Mouse (Mus musculus) retina, postnatal 1 day (tissue): ENCODE measurements around the gene Tap2.
A peak's percentile ranks its signal among the peaks of the same experiment; 100 is the strongest.

Experiments
- DNase-seq: peaks from one replicate; pipeline ENCODE4 v3.0.0-alpha.2; 2012

Gene Tap2

DNA sequence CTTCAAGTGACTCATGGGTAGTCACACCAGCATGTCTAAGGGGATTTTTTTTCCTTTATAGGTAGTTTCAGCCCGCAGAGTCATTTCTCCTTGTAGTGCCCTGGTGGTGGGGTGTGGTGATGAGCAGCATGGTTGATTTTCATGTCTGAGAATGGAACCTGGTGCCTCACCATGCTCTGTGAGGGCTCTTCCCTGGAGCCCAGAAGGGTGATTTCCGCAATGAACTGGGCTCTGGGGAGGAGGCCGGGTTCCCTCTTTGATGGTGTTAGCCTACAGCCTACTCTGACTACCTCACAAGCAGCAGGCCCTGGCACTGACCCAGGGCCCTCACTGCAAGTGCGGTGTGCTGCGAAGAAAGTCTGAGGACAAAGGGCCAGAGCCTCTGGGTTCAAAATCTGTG, at the start of gene Tap2:
TSS of gene Tap2 (plus strand) at position 84 of the 400 bp plus-strand sequence.
- DNase-seq: no peak

GRCm38 (mm10) chr17:34155534-34155933, 47.8 kb upstream of the Tap2 start:
- DNase-seq: no peak

DNA sequence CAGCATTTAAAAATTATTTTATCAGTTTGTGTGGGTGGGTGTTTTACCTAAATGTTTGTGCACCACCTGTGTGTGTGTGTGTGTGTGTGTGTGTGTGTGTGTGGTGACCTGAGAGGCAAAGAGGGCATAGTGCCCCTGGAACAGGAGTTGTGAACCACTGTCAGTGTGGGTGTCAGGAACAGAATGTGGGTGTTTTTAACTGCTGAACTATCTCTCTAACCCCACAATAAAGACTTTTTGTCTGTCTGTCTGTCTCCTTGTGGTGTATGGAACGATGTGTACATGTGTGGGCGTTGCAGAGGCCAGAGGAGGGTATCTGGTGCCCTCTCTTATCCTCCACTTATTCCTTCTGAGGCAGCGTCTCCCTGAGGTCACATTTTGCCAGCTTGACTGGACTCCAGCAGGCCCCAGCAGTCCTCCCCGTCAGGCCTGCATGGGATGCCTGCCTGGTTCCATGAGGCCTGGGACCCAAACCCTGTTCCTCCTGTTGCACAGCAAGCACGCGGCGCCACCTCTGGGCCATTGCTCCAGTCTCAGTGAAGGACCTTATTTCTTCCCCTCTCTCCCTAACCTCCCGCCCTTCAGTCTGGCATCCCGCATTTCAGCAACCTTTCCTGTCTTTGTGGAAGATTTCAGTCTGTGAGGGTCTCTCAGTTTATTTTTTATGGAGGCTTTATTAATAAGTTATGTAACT, 39.0 kb upstream of the Tap2 start:
- DNase-seq: no peak

- DNase-seq: no peak
Observed at GRCm38 (mm10) chr17:34165033-34165730, 38.1 kb upstream of the Tap2 start.

GRCm38 (mm10) chr17:34169279-34169678, 34.0 kb upstream of the Tap2 start:
- peak; percentile 65 for DNase-seq

DNA sequence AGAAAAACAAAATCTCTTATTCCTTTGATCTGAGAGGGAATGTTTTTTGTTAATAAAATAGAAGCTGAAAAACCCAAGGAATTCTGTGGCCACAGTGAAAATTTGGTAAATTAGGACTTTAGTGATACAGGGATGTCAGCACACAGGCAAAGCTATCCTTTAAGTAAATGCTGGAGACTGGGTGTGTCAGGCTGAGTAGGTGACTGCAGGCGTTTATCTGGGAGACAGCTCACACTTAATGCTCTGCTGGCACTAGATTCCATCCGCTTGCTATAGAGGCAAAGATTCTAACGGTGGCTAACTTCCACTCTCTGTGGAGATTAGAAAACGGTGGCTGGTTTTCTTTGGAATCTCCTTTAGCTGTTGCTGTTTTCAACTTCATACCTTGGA, 32.8 kb upstream of the Tap2 start:
- DNase-seq: no peak

DNA sequence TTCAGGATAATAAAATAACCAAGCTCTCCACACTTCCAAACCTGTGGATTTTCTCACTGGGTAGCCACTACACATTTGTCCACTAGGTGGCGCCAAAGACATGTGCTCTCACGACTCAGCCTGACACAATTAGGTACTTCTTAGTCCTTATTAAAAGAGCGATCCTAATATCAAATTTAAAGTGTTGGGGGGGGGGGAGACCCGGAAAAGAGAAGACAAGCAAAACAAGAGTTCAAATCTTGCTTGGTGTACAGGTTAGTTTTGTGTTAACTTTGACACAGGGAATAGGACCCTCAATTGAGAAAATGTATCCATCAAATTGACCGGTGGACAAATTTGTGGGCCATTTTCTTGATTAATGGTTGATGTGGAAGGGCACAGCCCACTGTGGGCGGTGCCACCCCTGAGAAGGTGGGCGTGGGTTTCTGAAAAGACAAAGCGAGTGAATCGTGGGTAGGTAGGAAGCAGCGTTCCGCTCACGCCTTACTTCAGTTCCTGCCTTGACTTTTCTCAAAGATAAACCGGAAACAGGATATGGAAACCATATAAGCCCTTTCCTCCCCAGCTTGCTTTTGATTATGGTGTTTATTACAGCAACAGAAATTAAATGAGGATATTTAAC, 32.3 kb upstream of the Tap2 start:
- DNase-seq: peak; percentile 80

- DNase-seq: no peak
Observed at GRCm38 (mm10) chr17:34172528-34172927, 30.8 kb upstream of the Tap2 start.

GRCm38 (mm10) chr17:34174075-34174474, 29.3 kb upstream of the Tap2 start:
- DNase-seq: no peak

- DNase-seq: no peak
Observed at GRCm38 (mm10) chr17:34177179-34177578, 26.1 kb upstream of the Tap2 start.

GRCm38 (mm10) chr17:34179019-34179418, 24.3 kb upstream of the Tap2 start:
- DNase-seq: no peak

DNA sequence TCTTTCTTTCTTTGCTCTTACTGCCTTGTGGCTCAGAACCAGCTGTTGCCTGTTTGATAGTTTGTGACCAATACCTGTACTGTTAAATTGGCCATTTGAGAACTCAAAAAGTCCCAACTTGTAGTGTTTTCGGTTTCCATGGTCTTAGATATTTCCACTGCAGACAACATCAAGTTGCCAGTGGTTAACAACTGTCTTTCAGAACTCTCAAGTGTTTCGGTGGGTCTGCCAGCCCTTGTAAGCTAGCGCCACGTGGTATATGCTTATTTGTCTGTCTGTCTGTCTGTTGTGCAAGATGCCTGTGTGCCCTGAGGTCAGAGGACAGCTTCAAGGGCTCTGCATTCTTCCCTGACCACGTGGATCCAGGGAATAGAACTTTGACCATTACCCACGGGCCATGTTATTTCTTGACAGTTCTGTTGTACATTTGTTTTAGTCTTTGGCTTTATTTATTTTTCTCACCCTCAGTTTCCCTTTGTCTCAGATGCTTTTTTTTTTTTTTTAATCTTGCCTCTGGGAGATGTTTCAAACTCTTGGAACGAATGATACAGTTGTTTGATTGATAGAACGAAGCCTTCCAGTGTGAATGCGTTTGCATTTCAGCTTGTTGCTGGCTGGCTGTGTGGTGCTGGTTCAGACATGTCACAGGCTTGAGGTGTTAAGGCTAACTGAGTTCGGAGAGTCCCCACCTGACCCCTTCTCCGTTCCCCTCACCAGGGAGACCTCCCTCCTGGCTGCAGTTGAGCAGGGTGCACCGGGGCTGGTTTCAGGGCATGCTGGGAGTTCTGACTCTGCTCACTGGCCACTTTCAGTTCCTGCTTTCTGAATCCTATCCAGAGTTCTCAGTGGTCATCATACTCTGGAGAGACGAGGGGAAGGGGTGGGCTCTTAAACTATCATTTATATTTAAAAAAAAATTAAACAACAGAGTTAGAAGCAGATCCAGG, 23.1 kb upstream of the Tap2 start:
- DNase-seq: no peak

DNA sequence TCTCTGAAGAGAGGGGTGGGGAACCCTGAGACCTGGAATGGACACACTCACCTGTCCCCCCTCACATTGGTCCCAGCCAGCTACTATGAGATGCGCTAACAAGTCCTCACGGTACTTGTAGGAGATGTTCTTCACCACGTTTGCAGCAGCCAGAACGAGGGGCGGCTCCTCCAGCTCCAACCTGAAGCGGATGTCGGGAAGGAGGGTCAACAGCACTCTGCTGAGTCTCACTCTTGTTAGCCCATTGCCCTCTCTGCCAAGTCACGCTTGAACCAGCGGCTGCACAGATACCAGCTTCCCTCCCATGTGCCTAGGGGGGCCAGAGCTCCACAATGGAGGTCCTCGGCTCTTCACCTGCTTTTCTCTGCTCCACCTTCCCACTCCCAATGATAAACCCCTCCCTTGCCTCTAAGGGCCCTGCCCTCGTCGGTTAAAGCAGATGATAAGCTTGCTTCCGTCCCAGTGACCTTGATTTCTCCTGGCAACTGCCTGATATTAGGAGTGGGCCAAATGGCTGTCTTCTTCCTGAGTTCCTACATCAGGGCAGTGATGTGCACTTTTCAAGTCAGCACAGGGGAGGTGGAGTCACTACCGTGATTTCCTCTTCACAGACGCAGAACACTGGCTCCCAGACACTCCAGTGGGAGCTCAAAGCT, 19.6 kb upstream of the Tap2 start:
- DNase-seq: no peak

DNA sequence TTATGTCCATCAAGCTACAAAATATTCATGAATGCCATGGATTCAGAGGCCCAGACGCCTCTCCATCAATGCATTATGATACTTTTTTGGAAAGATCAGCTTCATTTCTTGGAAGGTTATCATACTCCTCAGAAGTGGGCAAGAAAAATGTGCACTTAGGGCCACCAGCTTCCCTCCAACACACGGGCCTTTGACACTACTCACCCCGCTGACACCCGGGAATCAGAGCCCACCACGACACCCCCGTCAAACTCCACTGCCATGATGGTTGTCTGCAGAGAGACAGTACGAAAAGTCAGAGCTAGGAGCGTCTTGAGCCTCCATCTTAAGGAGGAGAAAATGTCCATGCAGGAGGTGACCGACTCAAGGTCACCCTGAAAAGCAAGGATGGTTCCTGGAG, 17.8 kb upstream of the Tap2 start:
- DNase-seq: no peak

DNA sequence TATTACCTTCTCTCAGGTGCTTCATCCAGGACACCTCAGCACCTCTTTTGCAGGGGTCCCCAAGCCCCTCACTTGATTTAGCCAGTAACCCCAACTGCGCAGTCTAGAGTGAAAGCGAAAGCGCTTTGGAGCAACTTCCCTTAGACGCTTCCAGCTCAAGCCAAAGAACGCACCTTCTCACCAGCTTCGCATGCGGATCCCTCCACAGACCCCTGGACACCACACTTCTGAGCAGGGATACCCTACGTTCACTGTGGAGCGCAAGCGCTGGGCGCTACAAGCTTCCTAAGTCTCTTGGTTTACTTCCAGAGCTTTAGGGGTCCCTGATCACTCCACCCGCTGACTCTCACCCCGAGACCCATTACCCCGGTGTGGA, 16.5 kb upstream of the Tap2 start:
- DNase-seq: no peak

DNA sequence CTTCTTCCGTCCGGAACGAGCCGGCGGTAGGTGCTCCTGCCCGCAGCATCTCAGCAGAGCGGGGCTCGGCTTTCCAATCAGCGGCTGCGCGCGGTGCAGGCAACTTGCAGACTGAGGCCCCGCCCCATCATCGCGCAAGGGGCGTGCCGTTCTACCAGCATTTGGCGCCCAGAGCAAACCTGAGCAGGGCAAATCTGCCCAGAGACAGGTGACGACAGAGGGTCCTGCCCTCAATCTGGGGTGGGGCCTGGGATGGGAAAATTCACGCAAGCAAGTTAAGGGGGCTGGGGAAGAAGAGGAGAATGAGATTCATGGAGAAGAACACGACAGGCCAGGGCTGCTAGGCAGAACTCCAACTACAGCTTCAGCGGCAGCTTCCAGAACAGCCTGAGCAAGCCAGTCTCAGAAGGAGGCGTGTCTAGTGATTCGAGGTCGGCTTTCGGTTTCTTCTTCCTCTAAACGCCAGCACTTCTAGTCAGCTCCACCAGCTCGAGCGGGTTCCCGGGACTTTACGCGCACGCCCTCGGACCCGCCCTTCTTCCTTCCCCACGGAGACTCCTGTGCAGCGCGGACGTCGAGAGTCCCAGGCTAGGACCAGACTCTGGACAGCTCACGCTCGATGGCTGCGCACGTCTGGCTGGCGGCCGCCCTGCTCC, 15.9 kb upstream of the Tap2 start, which contains the start of the genes Tap1 and Psmb9:
TSS of gene Tap1 (plus strand) at position 293 of the 656 bp plus-strand sequence.
TSS of gene Psmb9 (minus strand) at position 504 of the 656 bp plus-strand sequence.
- peak; percentile 92 for DNase-seq

- no peak for DNase-seq
Observed at GRCm38 (mm10) chr17:34188010-34188409, 15.3 kb upstream of the Tap2 start.

DNA sequence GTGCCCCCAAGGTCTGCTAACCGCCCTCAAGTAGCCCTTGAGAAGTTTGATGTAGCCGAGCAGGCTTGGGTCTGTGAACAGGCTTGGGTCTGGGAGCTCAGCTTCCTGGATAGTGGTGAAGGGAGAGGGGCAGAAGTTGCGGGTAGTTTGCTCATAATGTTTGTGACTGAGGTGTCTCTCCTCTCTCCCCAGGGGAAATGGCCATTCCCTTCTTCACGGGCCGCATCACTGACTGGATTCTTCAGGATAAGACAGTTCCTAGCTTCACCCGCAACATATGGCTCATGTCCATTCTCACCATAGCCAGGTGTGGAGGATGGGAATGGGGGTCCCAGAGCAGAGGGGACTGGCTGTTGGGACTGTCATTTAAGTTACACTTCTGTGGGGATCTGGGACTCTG, 14.3 kb upstream of the Tap2 start:
- no peak for DNase-seq

DNA sequence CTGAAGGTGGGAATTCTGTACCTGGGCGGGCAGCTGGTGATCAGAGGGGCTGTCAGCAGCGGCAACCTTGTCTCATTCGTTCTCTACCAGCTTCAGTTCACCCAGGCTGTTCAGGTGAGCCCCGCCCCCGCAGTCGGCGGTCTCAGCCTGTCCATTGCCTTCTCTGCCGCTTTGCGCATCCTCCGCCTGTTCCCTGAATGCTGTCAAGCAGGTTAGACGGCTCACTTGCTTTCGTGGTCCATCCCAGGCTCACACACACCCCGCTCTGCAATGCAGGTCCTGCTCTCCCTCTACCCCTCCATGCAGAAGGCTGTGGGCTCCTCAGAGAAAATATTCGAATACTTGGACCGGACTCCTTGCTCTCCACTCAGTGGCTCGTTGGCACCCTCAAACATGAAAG, 10.5 kb upstream of the Tap2 start:
- DNase-seq: no peak

- no peak for DNase-seq
Observed at GRCm38 (mm10) chr17:34193468-34193867, 9.9 kb upstream of the Tap2 start.

DNA sequence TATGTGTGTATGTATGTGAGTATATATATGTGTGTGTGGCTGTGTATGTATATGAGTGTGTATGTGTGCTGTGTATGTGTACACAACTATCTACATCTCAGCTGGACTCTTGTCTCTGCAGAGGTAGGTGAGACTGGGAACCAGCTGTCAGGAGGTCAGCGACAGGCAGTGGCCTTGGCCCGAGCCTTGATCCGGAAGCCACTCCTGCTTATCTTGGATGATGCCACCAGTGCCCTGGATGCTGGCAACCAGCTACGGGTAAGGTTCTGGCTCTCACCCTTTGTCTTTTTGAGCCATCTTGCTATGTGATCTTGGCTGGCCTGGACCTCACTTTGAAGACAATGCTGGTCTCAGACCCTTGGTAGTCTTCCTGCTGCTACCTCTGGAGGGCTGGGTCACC, 8.6 kb upstream of the Tap2 start:
- DNase-seq: no peak

GRCm38 (mm10) chr17:34196491-34196890, 6.8 kb upstream of the Tap2 start:
- DNase-seq: no peak
